Mouse (Mus musculus): Measurements from ENCODE around the gene Fbxw4.
"Not testable (repeated sequence)": the region's sequence is repeated elsewhere in the genome, so short reads cannot be mapped to it uniquely, and the experiment has no call there.

Gene Fbxw4

GRCm38 (mm10) chr19:45655870-45656269 is 4.2 kb downstream of the Fbxw4 start:
- DNase-seq = no peak

GRCm38 (mm10) chr19:45653986-45654385 is 6.1 kb downstream of the Fbxw4 start:
- peak; percentile 45 for DNase-seq

GRCm38 (mm10) chr19:45652286-45652988 is 7.7 kb downstream of the Fbxw4 start:
- no peak for DNase-seq

GRCm38 (mm10) chr19:45651524-45651923 is 8.6 kb downstream of the Fbxw4 start:
- no peak for DNase-seq

DNA sequence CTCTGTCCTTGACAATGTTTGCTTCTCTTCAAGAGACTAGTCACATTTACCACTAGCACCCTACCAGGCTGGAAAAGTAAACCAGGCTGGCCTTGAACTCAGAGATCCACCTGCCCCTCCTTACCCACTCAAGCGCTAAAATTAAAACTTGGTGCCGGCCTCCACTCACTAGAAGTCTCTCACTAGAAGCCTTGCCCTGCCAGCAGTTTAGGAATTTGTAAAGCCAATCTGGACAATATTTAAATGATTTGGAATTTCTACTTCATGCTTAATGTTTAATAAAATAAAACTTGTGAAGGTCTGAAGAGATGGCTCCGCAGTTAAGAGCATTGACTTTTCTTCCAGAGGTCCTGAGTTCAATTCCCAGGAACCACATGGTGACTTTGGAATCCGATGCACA is 10.3 kb downstream of the Fbxw4 start:
- no peak for DNase-seq

GRCm38 (mm10) chr19:45648469-45648868 is 11.6 kb downstream of the Fbxw4 start:
- DNase-seq = not testable (repeated sequence)

DNA sequence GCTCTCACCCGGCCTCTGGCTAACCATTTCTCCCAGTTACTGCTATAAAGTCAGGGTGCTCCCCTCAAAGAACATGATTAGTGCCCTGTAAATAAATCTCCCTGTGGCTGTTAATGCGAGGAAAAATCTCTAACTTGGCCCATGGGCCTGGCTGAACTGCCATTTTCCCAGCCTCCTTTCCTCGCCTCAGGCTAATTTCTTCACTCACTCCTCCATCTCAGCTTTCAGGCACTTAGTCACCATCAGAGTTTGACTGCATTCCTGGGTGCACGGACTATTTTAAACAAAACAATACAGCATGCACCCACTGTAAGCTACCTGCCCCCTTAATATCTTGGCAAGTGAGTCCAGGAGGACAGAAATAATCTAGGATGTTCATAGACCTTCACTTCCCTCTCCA is 13.2 kb downstream of the Fbxw4 start:
- DNase-seq = peak; percentile 9

DNA sequence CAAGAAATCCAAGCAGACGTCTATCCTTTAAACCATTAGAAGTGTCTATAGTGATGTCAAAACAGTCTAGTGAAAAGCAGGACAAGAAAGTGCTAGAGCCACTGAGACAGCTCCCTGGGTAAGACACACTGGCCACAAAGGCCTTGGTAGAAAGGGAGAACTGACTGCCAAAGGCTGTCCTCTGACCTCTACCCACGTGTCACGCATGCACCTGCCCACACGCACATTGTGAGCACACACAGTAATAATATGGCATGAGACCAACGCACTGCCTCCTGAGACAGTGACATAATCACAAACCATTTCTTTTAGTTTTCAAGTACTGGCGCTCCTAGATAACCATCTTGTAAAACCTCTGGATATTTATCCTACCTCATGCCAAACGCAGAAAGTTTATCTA is 19.4 kb downstream of the Fbxw4 start:
- no peak for DNase-seq

DNA sequence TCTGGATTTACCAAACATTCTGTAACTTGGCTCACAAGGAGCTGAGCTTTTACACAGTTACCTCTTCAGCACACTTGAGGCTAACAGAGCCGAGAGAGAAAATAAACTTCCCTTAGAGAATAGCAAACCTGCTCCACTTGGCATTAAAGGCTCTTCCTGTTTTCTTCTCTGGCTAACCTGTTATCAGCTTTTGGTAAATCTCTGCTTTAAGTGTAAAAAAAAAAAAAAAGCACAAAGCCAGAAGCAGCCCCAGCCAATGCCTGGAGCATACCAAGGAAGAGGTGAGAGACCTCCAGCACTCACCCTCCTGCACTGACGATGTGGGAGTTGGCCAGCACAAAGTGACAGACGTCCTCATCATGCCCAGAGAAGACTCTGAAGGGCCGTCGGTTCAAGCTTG is 24.2 kb downstream of the Fbxw4 start:
- DNase-seq = no peak

GRCm38 (mm10) chr19:45631584-45631983 is 28.5 kb downstream of the Fbxw4 start:
- no peak for DNase-seq

DNA sequence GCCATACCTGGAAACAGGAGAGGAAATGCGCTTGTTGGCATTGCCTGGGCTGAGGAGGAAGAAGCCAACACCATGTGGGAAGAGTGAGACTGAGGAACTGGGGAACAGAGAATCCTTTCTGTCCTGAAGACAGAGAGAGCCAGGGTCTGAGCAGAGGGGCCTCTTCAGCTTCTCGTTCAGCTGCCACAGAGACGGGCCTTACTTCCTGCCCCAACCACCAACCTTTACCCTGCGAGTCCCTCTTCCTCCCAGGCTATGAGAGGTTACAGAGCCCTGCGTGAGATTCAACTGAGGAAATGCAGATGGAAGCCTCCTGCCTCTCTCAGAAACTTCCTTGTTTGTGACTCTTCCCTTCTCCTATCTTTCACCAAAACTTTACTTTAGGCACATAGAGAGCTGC is 29.2 kb downstream of the Fbxw4 start:
- DNase-seq = no peak

DNA sequence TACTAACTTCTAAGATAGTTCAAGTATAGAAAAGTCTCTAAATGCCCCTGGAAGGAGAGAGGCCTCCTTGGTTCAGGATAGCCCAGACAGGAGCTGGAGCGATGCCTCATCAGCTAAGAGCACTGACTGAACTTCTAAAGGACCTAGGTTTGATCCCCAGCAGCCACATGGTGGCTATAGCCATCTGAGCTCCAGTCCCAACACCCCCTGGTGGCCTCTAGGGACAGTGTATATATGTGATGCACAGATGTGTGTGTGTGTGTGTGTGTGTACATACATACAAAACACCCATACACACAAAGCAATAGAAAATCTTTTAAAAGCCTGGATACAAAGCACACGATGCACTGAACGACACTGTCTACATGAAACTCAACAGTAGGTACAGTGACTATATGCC is 30.9 kb downstream of the Fbxw4 start:
- no peak for DNase-seq

- no peak for DNase-seq
These were observed 31.5 kb downstream of the Fbxw4 start for GRCm38 (mm10) chr19:45628649-45629048.

- DNase-seq = no peak
These were observed 33.1 kb downstream of the Fbxw4 start for GRCm38 (mm10) chr19:45627036-45627435.

DNA sequence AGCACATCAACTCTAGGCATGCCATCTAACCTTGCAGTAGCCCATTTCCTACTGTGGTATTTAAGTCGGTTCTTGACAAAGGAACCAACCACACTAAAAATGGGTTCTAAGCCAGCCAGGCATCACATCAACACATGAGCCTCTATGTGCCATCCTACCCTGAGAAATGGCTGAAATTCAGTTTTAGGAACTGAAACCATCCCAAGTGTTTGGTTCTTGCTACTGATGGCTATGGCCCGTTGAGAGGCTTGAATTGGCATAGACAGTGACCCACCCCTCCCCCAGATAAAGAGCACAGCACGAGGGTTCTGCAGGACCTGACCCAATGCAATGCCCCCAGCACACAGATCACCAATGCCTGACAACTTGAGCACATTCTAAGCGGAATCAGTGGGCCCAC is 36.4 kb downstream of the Fbxw4 start:
- no peak for DNase-seq

DNA sequence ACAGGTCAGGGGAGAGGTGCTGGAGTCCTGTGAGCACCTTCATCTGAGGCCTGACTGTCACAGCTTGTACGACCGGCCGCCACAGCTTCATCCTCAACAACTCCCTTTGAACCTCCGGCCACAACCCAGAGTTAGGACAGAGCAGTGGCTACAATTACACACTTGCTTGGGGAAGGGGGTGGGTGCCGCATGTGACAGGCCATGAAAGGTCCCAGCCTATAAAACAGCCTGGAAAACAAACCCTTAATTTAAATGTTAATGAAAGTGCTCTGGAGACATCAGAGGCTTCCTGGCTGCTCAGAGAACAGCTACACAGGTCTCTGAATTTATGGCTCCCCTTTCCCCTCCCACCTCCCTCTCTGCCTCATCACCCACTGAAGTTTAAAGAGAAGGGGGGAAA is 38.0 kb downstream of the Fbxw4 start:
- no peak for DNase-seq

- DNase-seq = no peak
These were observed 39.1 kb downstream of the Fbxw4 start for GRCm38 (mm10) chr19:45621061-45621460.

DNA sequence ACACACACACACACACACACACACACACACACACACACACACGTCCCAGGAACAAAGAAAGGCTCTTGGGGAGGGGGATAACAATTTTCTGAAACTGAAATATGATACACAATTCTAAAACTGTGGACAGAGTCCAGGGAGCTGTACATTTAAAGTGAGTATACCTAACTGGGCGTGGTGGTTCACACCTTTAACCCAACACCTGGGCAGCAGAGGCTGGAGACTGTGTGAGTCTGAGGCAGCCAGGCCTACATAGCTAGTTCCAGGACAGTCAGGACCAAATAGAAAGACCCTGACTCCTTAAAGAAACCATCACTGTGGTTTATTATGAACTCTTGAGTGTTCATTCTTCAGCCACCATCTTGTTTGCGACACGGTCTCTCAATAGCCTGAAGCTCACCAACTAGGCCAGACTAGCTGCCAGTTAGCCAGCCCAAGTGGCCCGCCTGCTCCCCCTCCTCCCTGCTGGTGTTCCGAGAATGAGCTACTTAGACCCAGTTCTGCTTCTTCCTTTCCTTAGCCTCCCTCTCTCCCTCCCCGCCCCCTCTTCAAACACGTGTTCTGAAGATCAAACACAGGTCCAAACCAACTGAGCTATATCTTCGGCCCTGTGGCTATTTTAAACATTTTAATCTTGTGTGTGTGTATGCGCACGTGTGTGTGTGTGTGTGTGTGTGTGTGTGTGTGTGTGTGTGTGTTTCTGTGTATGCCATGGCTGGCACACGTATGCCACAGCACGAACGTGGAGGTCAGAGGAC is 40.2 kb downstream of the Fbxw4 start:
- DNase-seq = no peak

DNA sequence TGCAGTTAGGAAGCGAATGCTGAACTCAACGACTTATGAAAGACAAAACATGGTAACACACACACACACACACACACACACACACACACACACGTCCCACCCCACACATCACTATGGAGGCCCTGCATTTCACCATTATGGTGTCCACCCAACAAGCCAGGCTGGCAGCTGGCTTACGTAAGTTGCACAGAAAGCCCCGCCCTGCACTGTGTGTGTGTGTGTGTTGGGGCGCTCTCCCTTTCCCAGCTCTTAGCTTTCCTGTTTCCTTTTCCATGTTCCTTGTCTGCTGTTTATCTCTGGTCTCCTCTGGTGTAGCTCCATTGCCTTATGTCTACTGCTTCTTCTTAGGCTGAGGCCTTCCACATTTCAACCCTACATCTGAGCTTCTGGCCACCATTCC is 41.9 kb downstream of the Fbxw4 start:
- no peak for DNase-seq

DNA sequence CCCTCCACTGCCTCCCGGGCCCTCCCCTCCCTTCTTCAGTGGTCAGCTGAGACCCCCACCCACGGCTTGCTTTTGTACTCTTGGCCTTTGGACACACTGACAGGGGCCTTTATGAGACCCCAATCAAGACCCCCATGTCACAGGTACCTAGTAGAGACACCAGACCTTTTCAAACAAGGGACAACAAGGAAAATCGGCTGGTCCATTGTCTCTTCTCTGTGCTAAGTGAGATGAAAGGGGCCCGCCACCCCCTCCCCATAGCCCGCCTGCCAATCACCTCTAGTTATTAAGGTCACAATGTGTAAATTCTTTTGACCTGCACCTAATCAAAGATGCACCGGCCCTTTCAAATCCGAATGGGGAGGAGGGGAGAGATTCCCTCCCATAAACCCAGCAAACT is 43.4 kb downstream of the Fbxw4 start:
- DNase-seq = peak; percentile 56

DNA sequence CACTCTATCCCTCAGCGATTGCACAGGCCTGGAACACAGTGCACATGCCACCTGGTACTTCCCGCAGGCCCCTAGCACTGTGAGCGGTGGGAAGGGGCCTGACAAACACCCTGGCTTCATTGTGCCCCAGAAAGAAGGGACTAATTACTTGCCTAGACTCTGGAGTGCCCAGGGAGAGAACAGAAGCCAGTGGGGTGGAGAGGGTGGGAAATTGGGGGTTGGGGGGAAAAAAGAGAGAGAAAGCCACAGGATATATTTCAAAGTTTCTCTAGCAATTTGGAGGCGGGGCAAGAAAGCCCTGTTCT is 43.9 kb downstream of the Fbxw4 start:
- DNase-seq = peak; percentile 81

GRCm38 (mm10) chr19:45615415-45616213 is 44.5 kb downstream of the Fbxw4 start:
- DNase-seq = peak; percentile 89

DNA sequence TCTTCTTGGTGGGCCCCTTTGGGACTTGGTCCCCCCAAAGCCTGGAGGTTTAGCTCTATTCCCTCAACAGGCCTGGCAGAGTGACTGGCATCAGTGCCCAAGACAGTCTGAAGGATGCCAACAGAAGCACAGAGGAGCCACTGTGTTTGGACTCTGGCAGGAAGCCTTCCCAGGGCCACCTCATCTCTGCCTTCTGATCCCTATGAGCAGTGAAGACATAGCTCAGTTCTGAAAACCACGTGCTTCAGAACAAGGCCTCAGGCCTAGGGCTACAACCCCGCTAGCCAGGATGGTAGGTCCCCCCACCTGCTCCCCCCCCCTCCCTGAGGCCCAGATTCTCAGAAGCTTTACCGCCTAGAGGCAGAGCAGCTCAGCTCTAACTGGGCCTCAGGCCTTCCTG is 45.2 kb downstream of the Fbxw4 start:
- DNase-seq = peak; percentile 50

DNA sequence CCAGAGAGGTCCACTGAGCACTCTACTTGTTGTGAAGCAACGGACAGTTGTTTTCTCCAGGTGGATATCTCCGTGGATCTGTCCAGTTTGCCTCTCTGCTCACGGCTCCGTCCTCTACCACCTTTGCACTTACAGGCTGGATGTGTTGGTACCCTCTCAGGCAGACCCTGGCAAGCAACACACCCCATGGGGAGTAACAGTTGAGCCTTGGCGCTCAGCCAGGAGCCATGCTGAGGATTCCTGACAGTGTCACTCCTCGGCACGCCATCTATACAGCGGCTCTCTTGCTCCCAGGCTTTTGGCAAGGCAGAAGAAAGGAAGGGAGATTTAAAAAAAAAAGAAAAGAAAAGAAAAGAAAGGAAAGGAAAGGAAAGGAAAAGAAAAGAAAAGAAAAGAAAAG is 45.7 kb downstream of the Fbxw4 start:
- peak; percentile 71 for DNase-seq

All from retina, postnatal 1 day (tissue).